Mouse (Mus musculus): Measurements from ENCODE around the gene Slc7a1.

DNA sequence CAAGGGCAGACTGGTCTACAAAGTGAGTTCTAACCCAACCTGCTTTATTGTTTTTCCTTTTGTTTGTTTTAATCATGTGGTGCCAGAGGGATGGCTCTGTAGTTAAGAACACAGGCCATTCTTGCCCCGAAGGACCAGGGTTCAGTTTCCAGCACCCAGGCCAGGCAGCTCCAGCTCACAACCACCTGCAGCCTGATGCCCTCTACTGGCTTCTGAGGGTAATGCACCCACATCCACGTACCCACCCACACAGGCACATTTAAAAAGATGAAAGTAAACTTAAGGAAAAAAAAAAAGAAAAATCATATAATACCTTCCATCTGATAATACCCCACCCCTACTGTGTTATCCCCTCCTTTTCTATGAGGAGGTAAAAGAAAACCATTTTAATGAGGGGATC, 11.9 kb downstream of the Slc7a1 start:
- TF ChIP-seq POLR2A (IDR thresholded peaks at IDR 0.05; ENCODE audit: low read depth, low read length) (no peak), CTCF (IDR thresholded peaks at IDR 0.05; ENCODE audit: extremely low read depth, insufficient read depth, insufficient read length, insufficient replicate concordance) (no peak)

All from spleen, adult 2 months (tissue).